Mouse (Mus musculus): ENCODE results near the gene Padi2.

The Padi2 gene

GRCm38 (mm10) chr4:140961467-140962206 is 55.5 kb downstream of the Padi2 start:
- no peak for DNase-seq

GRCm38 (mm10) chr4:140962207-140962909 is 56.2 kb downstream of the Padi2 start:
- DNase-seq: no peak

GRCm38 (mm10) chr4:140962950-140963349 is 56.8 kb downstream of the Padi2 start:
- peak; percentile 53 for DNase-seq

GRCm38 (mm10) chr4:140963941-140964597 is 57.9 kb downstream of the Padi2 start:
- DNase-seq: no peak

- DNase-seq: peak; percentile 83
Observed at GRCm38 (mm10) chr4:140964620-140965019, 58.5 kb downstream of the Padi2 start.

- DNase-seq: no peak
Observed at GRCm38 (mm10) chr4:140967386-140968159, 61.4 kb downstream of the Padi2 start.

GRCm38 (mm10) chr4:140971691-140972090 is 65.5 kb downstream of the Padi2 start:
- DNase-seq: no peak

GRCm38 (mm10) chr4:140974408-140974807 is 68.3 kb downstream of the Padi2 start:
- no peak for DNase-seq

GRCm38 (mm10) chr4:140975356-140975755 is 69.2 kb downstream of the Padi2 start:
- DNase-seq: no peak

- DNase-seq: no peak
Observed at GRCm38 (mm10) chr4:140977278-140977677, 71.1 kb downstream of the Padi2 start.

GRCm38 (mm10) chr4:140977886-140978692 is 71.9 kb downstream of the Padi2 start:
- no peak for DNase-seq

- DNase-seq: no peak
Observed at GRCm38 (mm10) chr4:140981605-140982004, 75.5 kb downstream of the Padi2 start.

- no peak for DNase-seq
Observed at GRCm38 (mm10) chr4:140982808-140983207, 76.7 kb downstream of the Padi2 start.

- DNase-seq: peak; percentile 57
Observed at GRCm38 (mm10) chr4:140983442-140983841, 77.3 kb downstream of the Padi2 start.

GRCm38 (mm10) chr4:140984544-140984943 is 78.4 kb downstream of the Padi2 start:
- no peak for DNase-seq

- DNase-seq: no peak
Observed at GRCm38 (mm10) chr4:140986024-140986710, 80.0 kb downstream of the Padi2 start.

GRCm38 (mm10) chr4:140986711-140987395 is 80.7 kb downstream of the Padi2 start, which contains the start of gene Atp13a2:
Gene Atp13a2, plus strand, starts transcription at chr4:140986873.
- DNase-seq: peak; percentile 93

- DNase-seq: no peak
Observed at GRCm38 (mm10) chr4:140987476-140987875, 81.3 kb downstream of the Padi2 start.

- no peak for DNase-seq
Observed at GRCm38 (mm10) chr4:140988706-140989290, 82.7 kb downstream of the Padi2 start.

GRCm38 (mm10) chr4:140989447-140989846 is 83.3 kb downstream of the Padi2 start:
- DNase-seq: no peak
